Mouse (Mus musculus) left cerebral cortex, postnatal 4 days (tissue): ENCODE data around the gene Fam155a. TPM values are rescaled to one million over a fixed set of nuclear protein-coding genes. Genes with fewer than 3 reads are reported as not detected.
A peak's percentile ranks its signal among the peaks of the same experiment; 100 is the strongest.
"Not testable (repeated sequence)": the region's sequence is repeated elsewhere in the genome, so short reads cannot be mapped to it uniquely, and the experiment has no call there.

Experiments
- DNase-seq: peaks from one replicate; pipeline ENCODE4 v3.0.0-alpha.2; 2022
- intact Hi-C: fragments of 180-260 bp; cut with DNase I; formaldehyde crosslinking; loops from one replicate; pipeline ENCODE4 v1.15.1; 2025
- total RNA-seq, 2 experiments: library from RNA; stranded (reverse); gene quantifications; 2 replicates each; pipeline ENCODE4 v1.2.3; 2021

The Fam155a gene
- total RNA-seq: 10 to 100 TPM; 84.6 to 84.9 TPM

DNA sequence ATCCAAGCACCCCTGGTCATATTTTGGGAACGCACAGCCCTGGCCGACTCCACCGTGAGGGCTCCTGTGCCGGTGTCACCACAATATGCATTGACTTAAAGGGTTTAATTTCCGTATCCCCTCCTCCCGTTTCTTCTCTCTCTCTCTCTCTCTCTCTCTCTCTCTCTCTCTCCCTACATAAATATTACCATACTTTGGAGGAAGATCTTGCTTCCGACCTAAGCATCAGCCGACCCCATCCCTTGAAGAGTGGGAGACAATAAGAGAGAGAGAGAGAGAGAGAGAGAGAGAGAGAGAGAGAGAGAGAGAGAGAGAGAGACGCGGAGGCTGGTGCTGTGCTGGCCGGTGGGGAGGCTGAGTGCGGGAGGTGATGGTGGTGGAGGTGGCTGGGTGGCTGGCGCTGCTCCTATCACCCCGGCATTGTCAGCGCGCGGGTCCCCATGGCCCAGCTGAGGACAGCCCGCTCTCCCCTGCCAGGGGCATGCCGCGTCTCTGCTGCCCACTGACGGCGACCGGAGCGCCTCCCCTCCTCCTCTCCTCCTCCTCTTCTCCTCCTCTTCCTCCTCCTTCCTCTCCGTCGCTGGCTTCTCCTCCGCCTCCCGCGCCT is at the start of gene Fam155a:
Fam155a (minus strand) TSS at position 163 of the 607 bp plus-strand sequence.
- peak; percentile 54 for DNase-seq
- intact Hi-C loops: loop anchor here (2.0 to 10.0 kb wide), 2 partner anchors 436 to 536 kb away; no protein-coding TSS in a partner anchor

- DNase-seq: peak; percentile 25
- intact Hi-C loops: no loop called here
These were observed 42.4 kb upstream of the Fam155a start for GRCm38 (mm10) chr8:9813273-9813946.

DNA sequence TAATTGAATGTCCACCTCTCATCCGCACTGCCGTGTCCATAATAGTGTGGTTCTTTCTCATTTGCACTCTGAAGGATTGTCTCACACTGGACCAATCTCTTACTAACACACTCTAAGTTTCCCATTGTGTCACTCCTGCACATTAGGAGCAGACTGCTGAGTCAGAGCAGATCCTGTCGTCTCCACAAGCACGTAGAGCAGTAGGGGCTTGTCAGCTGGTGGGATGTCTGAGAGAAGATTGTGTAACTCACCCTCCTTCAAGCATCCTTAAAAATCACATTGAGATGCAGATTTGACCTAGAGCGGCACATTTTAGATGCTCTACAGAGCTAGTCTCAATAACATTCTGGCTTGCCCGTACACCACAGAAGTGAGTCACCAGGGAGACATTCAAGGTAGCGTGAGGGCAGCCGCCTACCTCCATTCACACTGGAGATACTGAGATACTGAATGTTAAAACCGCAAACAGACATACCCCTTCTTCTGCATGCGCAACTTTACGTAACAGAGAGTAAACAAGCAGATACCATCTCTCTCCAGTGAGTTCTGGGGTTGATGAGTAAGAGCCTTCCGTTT is 40.1 kb upstream of the Fam155a start:
- DNase-seq: no peak
- intact Hi-C loops: no loop called here

DNA sequence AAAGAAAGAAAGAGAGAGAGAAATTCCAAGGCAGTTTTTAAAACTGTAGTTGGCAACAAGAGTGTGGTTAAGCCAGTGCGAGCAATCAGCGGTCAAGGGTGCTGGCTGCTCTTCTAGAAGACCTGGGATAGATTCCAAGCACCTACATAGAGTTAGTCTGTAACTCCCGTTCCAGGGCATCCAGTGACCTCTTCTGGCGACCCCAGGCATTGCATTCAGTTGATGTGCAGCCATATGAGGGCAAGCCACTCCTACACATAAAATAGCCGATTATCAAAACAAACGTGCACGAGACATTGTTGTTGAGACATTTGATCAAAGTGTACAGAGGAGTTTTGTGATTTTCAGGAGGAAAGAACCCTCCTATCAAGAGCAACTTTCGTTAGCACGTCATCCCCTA is 37.6 kb upstream of the Fam155a start:
- intact Hi-C loops: no loop called here
- no peak for DNase-seq

- intact Hi-C loops: no loop called here
- DNase-seq: peak; percentile 29
These were observed 34.7 kb upstream of the Fam155a start for GRCm38 (mm10) chr8:9805676-9806075.

DNA sequence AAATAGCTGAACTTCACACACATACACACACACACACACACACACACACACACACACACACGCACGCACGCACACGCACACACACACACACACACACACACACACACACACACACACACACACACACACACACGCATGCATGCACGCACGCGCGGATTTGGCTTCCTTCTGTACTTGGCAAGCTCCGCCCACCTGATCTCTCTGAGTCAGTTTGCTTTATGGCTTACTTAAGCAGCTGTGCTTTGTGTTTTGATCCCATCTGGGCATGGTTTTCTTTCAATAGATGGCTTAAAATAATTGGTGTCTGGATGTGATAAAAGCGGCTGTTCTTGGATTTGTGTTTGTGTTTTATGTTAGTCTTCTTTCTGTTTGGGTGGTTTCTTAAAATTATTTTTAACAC is 29.4 kb upstream of the Fam155a start:
- DNase-seq, intact Hi-C loops: not testable (repeated sequence)

GRCm38 (mm10) chr8:9799923-9800322 is 29.0 kb upstream of the Fam155a start:
- intact Hi-C loops: no loop called here
- DNase-seq: no peak

- intact Hi-C loops: no loop called here
- DNase-seq: no peak
These were observed 26.6 kb upstream of the Fam155a start for GRCm38 (mm10) chr8:9797514-9797913.

- intact Hi-C loops: no loop called here
- no peak for DNase-seq
These were observed 24.8 kb upstream of the Fam155a start for GRCm38 (mm10) chr8:9795724-9796123.

- intact Hi-C loops: no loop called here
- no peak for DNase-seq
These were observed 22.4 kb upstream of the Fam155a start for GRCm38 (mm10) chr8:9793351-9793750.

GRCm38 (mm10) chr8:9780332-9780731 is 9.4 kb upstream of the Fam155a start:
- DNase-seq: no peak
- intact Hi-C loops: loop anchor here (10.0 kb wide), 1 partner anchor 154 kb away; no protein-coding TSS in a partner anchor

GRCm38 (mm10) chr8:9778148-9778547 is 7.2 kb upstream of the Fam155a start:
- DNase-seq: no peak
- intact Hi-C loops: loop anchor here (10.0 kb wide), 1 partner anchor 443 kb away; no protein-coding TSS in a partner anchor

DNA sequence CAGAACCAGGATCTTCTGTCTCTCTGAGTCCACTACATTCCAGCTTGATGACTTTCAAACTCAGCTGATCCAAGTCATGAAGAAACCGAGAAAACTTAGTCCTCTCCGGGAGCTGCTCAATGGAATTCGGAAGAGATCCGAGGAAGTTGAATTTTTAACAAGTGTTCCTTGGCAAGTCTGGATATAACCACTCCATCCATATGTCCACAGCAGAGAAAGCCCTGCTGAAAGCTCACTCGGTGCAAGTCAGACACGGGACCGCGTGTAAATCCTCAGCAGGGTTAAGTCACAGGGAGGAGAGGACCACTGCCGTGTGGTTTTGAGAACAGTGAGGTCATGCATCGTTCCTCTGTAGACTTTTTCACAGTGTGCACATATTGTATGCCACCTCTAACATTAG is 5.9 kb upstream of the Fam155a start:
- no peak for DNase-seq
- intact Hi-C loops: loop anchor here (10.0 kb wide), 1 partner anchor 442 kb away; no protein-coding TSS in a partner anchor

GRCm38 (mm10) chr8:9772519-9772840 is 1.5 kb upstream of the Fam155a start:
- peak; percentile 68 for DNase-seq
- intact Hi-C loops: loop anchor here (10.0 kb wide), 1 partner anchor 438 kb away; no protein-coding TSS in a partner anchor

DNA sequence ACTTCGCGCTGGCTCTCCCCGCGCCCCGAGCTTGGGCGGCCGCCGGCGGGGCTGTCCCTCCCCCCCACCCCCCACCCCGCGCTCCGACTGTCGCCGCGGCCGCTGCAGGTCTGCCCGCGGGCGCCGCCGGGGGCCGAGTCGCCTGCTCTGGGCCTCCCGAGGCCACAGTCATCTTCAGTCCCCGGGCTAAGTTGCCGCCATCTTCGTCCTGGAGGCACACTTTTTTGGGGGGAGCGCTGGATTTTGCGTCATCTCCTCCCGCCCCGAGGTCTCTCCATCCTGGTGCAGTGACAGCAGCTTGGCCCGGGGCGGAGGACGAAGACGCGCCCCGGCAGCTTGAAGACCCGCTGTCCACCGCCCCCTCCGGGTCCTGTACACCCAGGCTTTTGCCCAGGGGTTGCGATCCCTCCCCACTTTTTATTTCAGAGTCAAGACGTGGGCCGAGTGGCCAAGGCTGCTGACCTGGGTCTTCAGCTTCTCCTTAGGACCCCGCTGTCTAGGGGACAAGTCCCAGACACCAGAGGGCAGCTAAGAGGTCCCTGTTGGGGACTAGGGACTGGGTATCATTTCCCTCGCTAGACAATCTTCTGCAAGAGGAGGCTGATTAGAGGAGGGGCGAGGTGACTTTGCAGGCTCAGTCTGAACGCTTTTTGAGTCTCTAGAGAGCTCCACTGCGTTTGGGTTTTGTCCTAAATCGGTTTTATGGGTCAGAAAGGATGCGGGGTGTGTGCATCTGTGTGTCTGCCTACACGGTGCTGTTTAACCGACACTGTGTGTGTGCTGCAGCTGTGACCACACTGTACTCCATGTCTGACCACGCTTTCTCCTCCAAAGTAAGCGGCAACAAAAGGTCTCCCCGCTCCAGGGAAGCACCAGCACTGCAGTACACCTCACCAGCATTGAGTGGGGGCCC is 901 bp upstream of the Fam155a start:
- intact Hi-C loops: loop anchor here (2.0 to 10.0 kb wide), 2 partner anchors 437 to 537 kb away; no protein-coding TSS in a partner anchor
- DNase-seq: peak; percentile 47

GRCm38 (mm10) chr8:9770261-9770998 is 531 bp downstream of the Fam155a start:
- intact Hi-C loops: loop anchor here (2.0 to 10.0 kb wide), 2 partner anchors 436 to 536 kb away; no protein-coding TSS in a partner anchor
- DNase-seq: peak; percentile 62

DNA sequence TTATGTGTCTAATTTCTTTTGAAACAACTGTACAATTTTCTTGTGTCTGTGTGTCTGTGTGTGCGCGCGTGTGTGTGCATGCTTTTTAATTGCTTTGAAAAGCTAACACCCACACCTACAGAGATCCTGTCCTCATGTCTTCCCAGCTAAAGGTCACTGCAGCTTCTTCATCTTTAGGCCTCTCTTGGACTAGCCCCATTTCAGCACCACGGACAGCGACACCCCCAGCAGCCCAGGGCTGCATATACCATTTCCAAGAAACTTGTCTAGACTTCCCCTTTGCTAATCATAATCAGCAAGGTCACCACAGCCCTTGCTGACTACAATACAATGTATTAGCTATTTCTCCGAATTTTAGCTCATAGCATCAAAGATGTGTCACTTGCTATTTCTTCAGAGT is 1.9 kb downstream of the Fam155a start:
- intact Hi-C loops: no loop called here
- peak; percentile 53 for DNase-seq

DNA sequence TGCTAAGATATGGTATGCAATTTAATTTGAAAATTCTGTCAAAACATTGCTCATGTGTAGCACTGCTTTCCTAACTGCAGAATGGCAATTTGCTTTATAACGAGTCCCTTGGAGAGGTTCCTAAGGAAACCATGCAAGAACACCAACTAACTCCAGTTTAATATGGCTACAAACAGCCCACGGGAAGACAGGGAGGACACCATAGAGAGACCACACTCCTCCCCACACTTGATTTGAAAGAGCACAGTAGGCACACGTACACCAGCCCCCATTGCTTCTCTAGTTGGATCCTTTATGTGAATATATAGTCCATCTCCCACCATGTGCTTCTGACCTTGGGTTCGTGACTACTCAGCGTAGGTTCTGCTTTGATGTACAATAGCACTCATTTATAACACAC is 35.8 kb downstream of the Fam155a start:
- no peak for DNase-seq
- intact Hi-C loops: no loop called here

DNA sequence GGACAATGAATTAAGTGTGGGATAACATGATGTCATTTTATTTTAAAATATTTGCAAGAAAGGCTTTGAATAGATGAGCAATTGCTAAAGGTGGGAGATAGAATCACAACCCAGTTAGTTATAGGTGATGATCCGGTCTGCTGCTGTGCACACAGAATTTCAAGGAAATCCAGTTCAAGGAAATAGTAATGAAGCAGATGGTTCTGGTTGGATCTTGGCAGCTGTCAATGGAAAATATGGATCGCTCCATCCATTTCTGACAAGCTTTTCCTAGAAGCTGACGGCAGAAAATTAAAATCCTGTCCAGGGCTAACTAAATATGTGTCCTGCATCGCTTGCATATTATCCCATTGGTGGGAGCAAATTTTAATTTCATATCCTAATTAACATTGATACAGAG is 61.2 kb downstream of the Fam155a start:
- intact Hi-C loops: no loop called here
- DNase-seq: no peak

GRCm38 (mm10) chr8:9707433-9707832 is 63.5 kb downstream of the Fam155a start:
- intact Hi-C loops: no loop called here
- peak; percentile 4 for DNase-seq
